Mouse (Mus musculus): Measurements from ENCODE around the gene Tubg2.

The Tubg2 gene

DNA sequence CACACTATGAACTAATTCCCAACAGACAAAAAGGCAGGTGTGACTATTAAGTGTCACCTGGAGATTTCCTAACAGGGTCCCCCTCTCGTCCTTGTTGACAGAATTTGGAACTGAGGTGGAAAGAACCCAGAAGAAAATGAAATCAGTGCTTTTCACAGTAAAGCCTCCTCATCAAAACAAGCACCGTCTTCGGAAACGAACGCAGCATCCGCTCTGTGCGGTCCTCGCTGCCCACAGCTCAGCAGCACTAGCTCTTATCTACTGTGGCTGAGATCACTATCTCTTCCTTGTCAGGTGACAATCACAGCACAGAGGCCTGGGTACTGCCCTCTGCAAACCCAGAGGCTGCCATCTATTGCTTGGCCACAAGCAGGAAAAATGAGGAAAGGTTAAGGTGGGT, 40.5 kb downstream of the Tubg2 start:
- no peak for DNase-seq (ENCODE audit: low spot score)

DNA sequence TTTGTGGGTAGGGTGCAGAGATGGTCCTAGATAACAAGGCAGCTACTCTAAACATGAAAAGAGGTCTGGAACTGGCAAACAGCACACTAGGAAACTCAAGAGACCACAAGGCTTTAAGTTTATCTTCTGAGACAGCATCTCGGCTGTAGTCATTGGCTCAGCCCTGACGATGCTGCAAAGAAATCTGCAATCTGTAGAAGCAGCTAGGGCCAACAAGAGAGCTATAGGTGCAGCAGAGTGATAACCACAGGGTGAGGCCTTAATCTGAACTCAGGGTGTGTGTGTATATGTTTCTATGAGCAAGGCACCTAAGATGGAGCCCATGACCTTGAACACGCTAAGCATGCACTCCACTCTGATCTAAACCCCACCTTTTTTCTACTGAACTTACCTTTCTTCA, 43.8 kb downstream of the Tubg2 start:
- no peak for DNase-seq (ENCODE audit: low spot score)

DNA sequence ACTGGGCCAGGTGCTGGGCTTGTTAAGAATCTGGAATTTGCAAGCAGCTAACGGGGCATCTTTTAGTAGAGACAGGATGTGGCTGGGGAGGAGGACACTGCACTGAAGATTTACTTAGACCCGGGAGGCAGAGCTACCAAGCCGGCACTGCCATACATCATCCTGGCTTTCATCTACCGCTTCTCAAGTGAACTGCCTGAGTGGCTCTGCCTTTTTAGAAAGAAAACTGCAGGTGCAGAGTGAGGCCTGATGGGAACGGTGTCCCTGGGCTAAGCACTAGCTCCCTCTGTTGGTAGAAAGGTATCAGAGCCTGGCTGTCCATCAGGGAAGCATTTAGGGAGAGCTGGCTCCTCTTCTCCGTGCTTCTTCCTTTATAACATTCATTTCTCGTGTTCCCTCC, 45.3 kb downstream of the Tubg2 start:
- peak; percentile 52 for DNase-seq (ENCODE audit: low spot score)

Data from c-Kit-positive CD71-positive TER-119-positive erythroid progenitor cells, embryonic 14.5 days (primary cell).